Mouse (Mus musculus) MEL (cell line): ENCODE data around the gene Ostm1. TPM values are rescaled to one million over a fixed set of nuclear protein-coding genes. Genes with fewer than 3 reads are reported as not detected.

Experiments used
- DNase-seq: peaks from one replicate; pipeline ENCODE4 v3.0.0; 2011; ENCODE audit warnings: low read depth, low spot score
- H3K27ac ChIP-seq: 2 replicates; pipeline ENCODE4 v1.5.1; 2012; ENCODE audit warnings: low read depth, mild to moderate bottlenecking, control low read depth, low read length, moderate library complexity; ENCODE audit not compliant: control insufficient read depth
- H3K27me3 ChIP-seq, 2 experiments: fragments of 150-350 bp in 1 of 2; sonication (generic) in 1 of 2; 2 replicates each; pipeline ENCODE4 v1.6.1; 2012; ENCODE audit warnings: low read length in 2 of 2, mild to moderate bottlenecking in 2 of 2, improper control_type of control experiment in 1 of 2, moderate library complexity in 1 of 2; ENCODE audit not compliant: insufficient read depth in 2 of 2, control insufficient read depth in 1 of 2
- H3K36me3 ChIP-seq, 2 experiments: 2 replicates each; pipeline ENCODE4 v1.6.1; 2012 to 2014; ENCODE audit warnings: low read length in 2 of 2, improper control_type of control experiment in 1 of 2, inconsistent platforms in 1 of 2, mild to moderate bottlenecking in 1 of 2; ENCODE audit not compliant: insufficient read depth in 2 of 2, control insufficient read depth in 1 of 2
- H3K4me1 ChIP-seq, 2 experiments: fragments of 150-350 bp in 1 of 2; sonication (generic) in 1 of 2; 2 replicates each; pipeline ENCODE4 v1.6.1; 2012; ENCODE audit warnings: low read length in 2 of 2, improper control_type of control experiment in 1 of 2, mild to moderate bottlenecking in 1 of 2; ENCODE audit not compliant: insufficient read depth in 2 of 2, control insufficient read depth in 1 of 2
- H3K4me3 ChIP-seq, 2 experiments: fragments of 150-350 bp in 1 of 2; sonication (generic) in 1 of 2; 2 replicates each; pipeline ENCODE4 v1.5.1; 2012; ENCODE audit warnings: low read depth in 2 of 2, low read length in 2 of 2, mild to moderate bottlenecking in 2 of 2, moderate library complexity in 2 of 2, control low read depth in 1 of 2, improper control_type of control experiment in 1 of 2; ENCODE audit not compliant: control insufficient read depth in 1 of 2, insufficient read depth in 1 of 2
- H3K79me2 ChIP-seq: 2 replicates; pipeline ENCODE4 v1.6.1; 2012; ENCODE audit warnings: mild to moderate bottlenecking, low read length, moderate library complexity; ENCODE audit not compliant: control insufficient read depth, poor library complexity, insufficient read depth
- H3K9ac ChIP-seq: 2 replicates; pipeline ENCODE4 v1.6.1; 2012; ENCODE audit warnings: low read depth, mild to moderate bottlenecking, control low read depth, low read length, moderate library complexity; ENCODE audit not compliant: control insufficient read depth, poor library complexity, severe bottlenecking
- H3K9me3 ChIP-seq: fragments of 150-350 bp; sonication (generic); replicated peaks from 2 replicates; pipeline ENCODE4 v1.6.1; 2012; ENCODE audit warnings: mild to moderate bottlenecking, low read length, improper control_type of control experiment, moderate library complexity; ENCODE audit not compliant: insufficient read depth
- CHD1 ChIP-seq: IDR thresholded peaks from 2 replicates; pipeline ENCODE4 v1.6.1; 2012; ENCODE audit warnings: low read depth, mild to moderate bottlenecking, inconsistent platforms, low read length, improper control_type of control experiment
- CHD2 ChIP-seq: IDR thresholded peaks from 2 replicates; pipeline ENCODE4 v1.6.1; 2011; ENCODE audit warnings: low read length, improper control_type of control experiment
- ETS1 ChIP-seq: IDR thresholded peaks from 2 replicates; pipeline ENCODE4 v1.6.1; 2012; ENCODE audit warnings: low read depth, mild to moderate bottlenecking, inconsistent platforms, low read length, improper control_type of control experiment, moderate library complexity
- GABPA ChIP-seq: IDR thresholded peaks from 2 replicates; pipeline ENCODE4 v1.6.1; 2012; ENCODE audit warnings: low read depth, mild to moderate bottlenecking, inconsistent platforms, low read length, improper control_type of control experiment, moderate library complexity
- GATA1 ChIP-seq: IDR thresholded peaks from 2 replicates; pipeline ENCODE4 v1.6.1; 2011; ENCODE audit warnings: low read depth, low read length, improper control_type of control experiment
- JUND ChIP-seq: IDR thresholded peaks from 2 replicates; pipeline ENCODE4 v1.6.1; 2011; ENCODE audit warnings: low read depth, mild to moderate bottlenecking, improper control_type of control experiment, low read length
- KAT2A ChIP-seq: conservative IDR thresholded peaks from 2 replicates; pipeline ENCODE4 v1.6.1; 2012; ENCODE audit warnings: low read depth, low read length, improper control_type of control experiment, inconsistent platforms
- MAFK ChIP-seq: IDR thresholded peaks from 2 replicates; pipeline ENCODE4 v1.6.1; 2011; ENCODE audit warnings: low read depth, mild to moderate bottlenecking, low read length, improper control_type of control experiment, borderline replicate concordance
- MAZ ChIP-seq: IDR thresholded peaks from 2 replicates; pipeline ENCODE4 v1.6.1; 2012; ENCODE audit warnings: low read depth, mild to moderate bottlenecking, inconsistent platforms, low read length, improper control_type of control experiment
- MXI1 ChIP-seq: IDR thresholded peaks from 2 replicates; pipeline ENCODE4 v1.6.1; 2011; ENCODE audit warnings: mild to moderate bottlenecking, low read depth, low read length, improper control_type of control experiment
- MYB ChIP-seq: IDR thresholded peaks from 2 replicates; pipeline ENCODE4 v1.6.1; 2011; ENCODE audit warnings: mild to moderate bottlenecking, low read depth, low read length, improper control_type of control experiment
- MYC ChIP-seq: IDR thresholded peaks from 2 replicates; pipeline ENCODE4 v1.6.1; 2011; ENCODE audit warnings: low read depth, mild to moderate bottlenecking, low read length, improper control_type of control experiment, moderate library complexity
- NELFE ChIP-seq: IDR thresholded peaks from 2 replicates; pipeline ENCODE4 v1.6.1; 2011; ENCODE audit warnings: low read depth, low read length, improper control_type of control experiment
- POLR2AphosphoS2 ChIP-seq: IDR thresholded peaks from 2 replicates; pipeline ENCODE4 v1.6.1; 2011; ENCODE audit warnings: low read length, improper control_type of control experiment
- POLR2AphosphoS5 ChIP-seq: IDR thresholded peaks from 2 replicates; pipeline ENCODE4 v1.6.1; 2012; ENCODE audit warnings: low read depth, borderline replicate concordance, mild to moderate bottlenecking, inconsistent platforms, low read length, moderate library complexity, mixed read lengths
- SMC3 ChIP-seq: IDR thresholded peaks from 2 replicates; pipeline ENCODE4 v1.6.1; 2011; ENCODE audit warnings: low read depth, low read length, improper control_type of control experiment
- TAL1 ChIP-seq: IDR thresholded peaks from 2 replicates; pipeline ENCODE4 v1.6.1; 2012; ENCODE audit warnings: mild to moderate bottlenecking, inconsistent platforms, low read length, moderate library complexity, mixed read lengths
- TBP ChIP-seq: IDR thresholded peaks from 2 replicates; pipeline ENCODE4 v1.8.0; 2011; ENCODE audit warnings: low read depth, low read length, improper control_type of control experiment
- UBTF ChIP-seq: IDR thresholded peaks from 2 replicates; pipeline ENCODE4 v1.6.1; 2012; ENCODE audit warnings: low read depth, mild to moderate bottlenecking, inconsistent platforms, low read length, improper control_type of control experiment, moderate library complexity, borderline replicate concordance; ENCODE audit not compliant: insufficient read depth
- ZKSCAN1 ChIP-seq: IDR thresholded peaks from 2 replicates; pipeline ENCODE4 v1.6.1; 2012; ENCODE audit warnings: low read depth, mild to moderate bottlenecking, inconsistent platforms, low read length, improper control_type of control experiment, moderate library complexity
- ZMIZ1 ChIP-seq: IDR thresholded peaks from 2 replicates; pipeline ENCODE4 v1.6.1; 2012; ENCODE audit warnings: low read depth, mild to moderate bottlenecking, inconsistent platforms, low read length, improper control_type of control experiment, moderate library complexity
- polyA plus RNA-seq, 2 experiments: library from polyadenylated mRNA; stranded (reverse) in 1 of 2; unstranded in 1 of 2; fragments of >175 nt in 1 of 2; fragments of >200 nt in 1 of 2; gene quantifications; 2 replicates each; pipeline versions ENCODE4 v1.2.1 to v1.2.4; 2012; ENCODE audit warnings: low replicate concordance in 2 of 2, low read depth in 1 of 2; ENCODE audit not compliant: insufficient read length in 2 of 2, insufficient read depth in 1 of 2, missing spikeins in 1 of 2
- total RNA-seq: library from RNA; depleted of rRNA; stranded (reverse); fragments of 300-350 nt; gene quantifications from 2 replicates; pipeline ENCODE4 v1.2.3, GENCODE M21; 2012

The Ostm1 gene
- total and polyA plus RNA-seq, 3 experiments: 13.9 to 17.5 TPM; not detected in 1

DNA sequence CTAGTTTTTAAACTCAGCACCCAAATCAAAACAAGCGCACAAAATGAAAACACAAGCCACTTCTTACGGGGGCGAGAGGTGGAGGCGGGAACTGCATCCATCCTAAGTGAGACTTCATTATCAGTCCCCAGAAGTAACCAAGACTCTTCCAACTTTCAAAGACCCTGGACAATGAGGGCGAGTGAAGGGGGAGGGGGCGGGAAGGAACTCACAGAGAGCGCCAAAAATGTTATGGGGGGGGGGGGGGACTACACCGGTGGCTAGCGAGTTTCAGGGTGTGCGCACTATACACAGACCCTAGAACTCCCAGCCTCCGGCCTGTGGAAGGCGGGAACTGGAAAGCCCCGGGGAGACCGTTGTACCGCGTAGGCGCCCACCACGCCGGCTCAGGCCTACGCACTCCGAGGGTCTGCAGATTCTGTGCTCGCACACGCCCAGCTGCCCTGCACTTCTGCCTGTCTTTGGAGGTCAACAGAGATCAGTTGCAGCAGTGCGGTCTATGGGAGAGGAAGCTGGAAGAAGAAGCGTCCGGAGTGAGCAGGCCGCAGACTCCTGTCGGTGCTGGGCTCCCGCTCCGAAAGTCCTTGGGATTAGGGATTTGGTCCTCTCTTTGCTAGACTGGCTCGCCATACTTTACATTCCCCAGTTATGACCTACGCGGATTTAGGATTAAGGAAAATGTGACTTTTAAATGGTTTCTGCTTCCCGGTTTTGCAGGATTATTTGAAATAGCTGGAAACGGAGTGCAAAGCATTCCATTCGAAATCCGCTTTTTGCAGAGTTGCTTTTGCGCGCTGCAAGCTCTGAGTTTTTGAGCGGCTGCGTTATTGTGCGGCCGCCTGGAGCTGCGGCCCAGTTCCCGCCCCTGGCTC, 1.7 kb upstream of the Ostm1 start:
- H3K4me1 ChIP-seq: no peaks in the 10 kb centered on the region
- H3K9ac ChIP-seq: no peak overlapping the region
- no peaks in the 10 kb centered on the region for H3K79me2 ChIP-seq
- H3K27ac ChIP-seq: no peak overlapping the region
- no peak for DNase-seq
- TF ChIP-seq POLR2AphosphoS2 (no peak), UBTF (no peak), ZKSCAN1 (no peak), POLR2AphosphoS5 (no peak), CHD1 (no peak), MXI1 (no peak), JUND (no peak), GATA1 (no peak), NELFE (no peak)
- peaks cover 0 to 2% of the 10 kb centered on the region in 2 experiments; a peak in 3 of 4 replicates for H3K27me3 ChIP-seq
- H3K36me3 ChIP-seq: no peaks in the 10 kb centered on the region
- H3K4me3 ChIP-seq: no peak overlapping the region
- no peaks in the 10 kb centered on the region for H3K9me3 ChIP-seq

DNA sequence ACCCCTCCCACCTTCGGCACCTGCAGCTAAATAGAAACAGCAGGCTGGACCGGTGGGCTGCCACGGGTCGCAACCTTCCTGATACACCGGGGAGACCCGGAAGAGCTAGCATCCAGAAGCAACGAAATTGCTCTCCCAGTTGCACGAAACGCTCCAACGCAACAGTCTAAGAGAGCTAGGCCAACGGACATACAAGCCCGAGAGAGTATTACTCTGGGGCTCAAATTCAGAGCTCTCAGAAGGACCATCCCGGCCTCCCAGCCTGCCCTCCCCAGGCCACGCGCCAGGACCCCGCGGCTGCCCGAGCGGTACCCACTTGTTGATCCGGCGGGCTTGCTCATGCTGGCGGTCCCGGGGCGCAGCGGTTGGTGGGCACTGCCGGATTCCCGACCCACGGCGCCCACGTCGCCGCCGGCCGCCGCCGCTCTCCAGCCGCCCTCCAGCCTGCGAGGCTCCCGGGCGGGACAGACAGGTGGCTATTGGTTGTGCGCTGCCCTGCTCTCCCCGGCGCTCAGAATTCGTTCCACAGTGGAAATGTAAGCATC, 984 bp upstream of the Ostm1 start:
- Histone ChIP-seq H3K36me3 (no peaks in the 10 kb centered on the region), H3K4me3 (no peak overlapping the region), H3K79me2 (no peaks in the 10 kb centered on the region), H3K9ac (no peak overlapping the region), H3K4me1 (no peaks in the 10 kb centered on the region), H3K27me3 (peaks cover 0 to 3% of the 10 kb centered on the region in 2 experiments; a peak in 3 of 4 replicates), H3K9me3 (no peaks in the 10 kb centered on the region), H3K27ac (no peak overlapping the region)
- no peak for DNase-seq
- no peak for TF ChIP-seq TAL1
- no peak for TF ChIP-seq MAZ
- TF ChIP-seq TBP: no peak
- no peak for TF ChIP-seq NELFE
- TF ChIP-seq JUND: no peak
- TF ChIP-seq MYB: no peak
- no peak for TF ChIP-seq SMC3
- TF ChIP-seq CHD1: no peak
- TF ChIP-seq GABPA: no peak
- no peak for TF ChIP-seq ETS1
- no peak for TF ChIP-seq ZMIZ1
- TF ChIP-seq CHD2: no peak
- TF ChIP-seq MXI1: no peak
- TF ChIP-seq MYC: no peak
- no peak for TF ChIP-seq UBTF
- no peak for TF ChIP-seq MAFK
- TF ChIP-seq KAT2A: no peak
